Mouse (Mus musculus) hindbrain, embryonic 12.5 days (tissue): ENCODE results near the gene Scyl2. TPM values are rescaled to one million over a fixed set of nuclear protein-coding genes. Genes with fewer than 3 reads are reported as not detected.
"Not testable (repeated sequence)": the region's sequence is repeated elsewhere in the genome, so short reads cannot be mapped to it uniquely, and the experiment has no call there.

Experiments
- ATAC-seq: fragments of 200-750 bp; cut with Nextera tagmentation; 2 replicates; pipeline ENCODE4 v1.8.0; 2017; ENCODE audit warnings: moderate TSS enrichment; ENCODE audit not compliant: low FRiP score
- H3K27ac ChIP-seq: fragments of 300-500 bp; sonication (generic); 2 replicates; pipeline ENCODE4 v1.5.1; 2016; ENCODE audit warnings: mild to moderate bottlenecking
- H3K27me3 ChIP-seq: fragments of 300-500 bp; sonication (generic); 2 replicates; pipeline ENCODE4 v1.6.1; 2016; ENCODE audit warnings: mild to moderate bottlenecking
- H3K36me3 ChIP-seq: fragments of 300-500 bp; sonication (generic); 2 replicates; pipeline ENCODE4 v1.6.1; 2016; ENCODE audit warnings: mild to moderate bottlenecking
- H3K4me1 ChIP-seq: fragments of 300-500 bp; sonication (generic); 2 replicates; pipeline ENCODE4 v1.6.1; 2016
- H3K4me2 ChIP-seq: fragments of 300-500 bp; sonication (generic); replicated peaks from 2 replicates; pipeline ENCODE4 v1.6.1; 2016; ENCODE audit warnings: mild to moderate bottlenecking
- H3K4me3 ChIP-seq: fragments of 300-500 bp; sonication (generic); 2 replicates; pipeline ENCODE4 v1.5.1; 2016; ENCODE audit warnings: mild to moderate bottlenecking
- H3K9ac ChIP-seq: fragments of 300-500 bp; sonication (generic); 2 replicates; pipeline ENCODE4 v1.6.1; 2016; ENCODE audit warnings: mild to moderate bottlenecking, moderate library complexity
- H3K9me3 ChIP-seq: fragments of 300-500 bp; sonication (generic); replicated peaks from 2 replicates; pipeline ENCODE4 v1.6.1; 2016; ENCODE audit warnings: mild to moderate bottlenecking
- WGBS: fragments of 180-500 bp; shearing (Covaris S2); methylation state at CpG from one replicate; pipeline ENCODE4 v1.1.7; 2016; 5-methylcytosine and 5-hydroxymethylcytosine counted together
- polyA plus RNA-seq: library from polyadenylated mRNA; unstranded; fragments of >200 nt; fragmentation: Nextera tagmentation; extraction: Ambion mirVana; gene quantifications from 2 replicates; pipeline ENCODE4 v1.2.1, GENCODE M21; 2016

Scyl2 gene
- polyA plus RNA-seq, 1 experiment from 2014 or later, result 11.8 TPM

DNA sequence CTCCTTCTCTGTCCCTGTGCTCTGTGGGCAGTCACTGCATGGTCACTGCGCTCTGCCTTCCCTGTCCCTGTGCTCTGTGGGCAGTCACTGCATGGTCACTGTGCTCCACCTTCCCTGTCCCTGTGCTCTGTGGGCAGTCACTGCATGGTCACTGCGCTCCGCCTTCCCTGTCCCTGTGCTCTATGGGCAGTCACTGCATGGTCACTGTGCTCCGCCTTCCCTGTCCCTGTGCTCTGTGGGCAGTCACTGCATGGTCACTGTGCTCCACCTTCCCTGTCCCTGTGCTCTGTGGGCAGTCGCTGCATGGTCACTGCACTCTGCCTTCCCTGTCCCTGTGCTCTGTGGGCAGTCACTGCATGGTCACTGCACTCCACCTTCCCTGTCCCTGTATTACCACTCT, 15.7 kb downstream of the Scyl2 start:
- H3K9me3 ChIP-seq, ATAC-seq, H3K4me3 ChIP-seq, H3K27me3 ChIP-seq, H3K4me2 ChIP-seq, H3K27ac ChIP-seq, H3K4me1 ChIP-seq, H3K36me3 ChIP-seq, H3K9ac ChIP-seq: not testable (repeated sequence)
- 97% methylated on average over 5 of the region's 5 CpGs for WGBS

DNA sequence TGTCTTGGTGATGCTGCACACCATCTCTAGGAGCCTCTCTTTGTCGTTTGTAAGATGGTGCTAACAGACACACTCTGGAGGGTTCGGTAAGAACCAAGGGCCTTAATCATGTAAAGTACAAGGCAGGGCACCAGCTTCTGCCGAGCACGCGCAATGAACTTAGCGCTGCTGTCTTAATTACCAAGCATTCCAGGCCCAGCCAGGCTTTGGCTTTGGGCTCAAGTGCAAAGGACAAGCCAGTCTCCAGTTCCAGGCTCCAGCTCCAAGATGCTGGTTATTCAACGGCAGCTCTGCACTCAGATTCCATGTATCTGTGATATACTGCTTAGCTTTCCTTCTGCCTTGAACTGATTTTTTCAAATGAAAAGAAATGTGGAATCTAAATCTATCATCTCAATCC, 18.5 kb downstream of the Scyl2 start:
- no peak overlapping the region for H3K4me3 ChIP-seq
- H3K36me3 ChIP-seq, result peaks cover 7% of the 10 kb centered on the region
- no peak overlapping the region for H3K27ac ChIP-seq
- no peaks in the 10 kb centered on the region for H3K9me3 ChIP-seq
- no peaks in the 10 kb centered on the region for H3K4me1 ChIP-seq
- H3K9ac ChIP-seq, result no peak overlapping the region
- 86% methylated on average over 7 of the region's 7 CpGs for WGBS
- ATAC-seq, result no peak
- H3K27me3 ChIP-seq, result no peaks in the 10 kb centered on the region
- no peak overlapping the region for H3K4me2 ChIP-seq

DNA sequence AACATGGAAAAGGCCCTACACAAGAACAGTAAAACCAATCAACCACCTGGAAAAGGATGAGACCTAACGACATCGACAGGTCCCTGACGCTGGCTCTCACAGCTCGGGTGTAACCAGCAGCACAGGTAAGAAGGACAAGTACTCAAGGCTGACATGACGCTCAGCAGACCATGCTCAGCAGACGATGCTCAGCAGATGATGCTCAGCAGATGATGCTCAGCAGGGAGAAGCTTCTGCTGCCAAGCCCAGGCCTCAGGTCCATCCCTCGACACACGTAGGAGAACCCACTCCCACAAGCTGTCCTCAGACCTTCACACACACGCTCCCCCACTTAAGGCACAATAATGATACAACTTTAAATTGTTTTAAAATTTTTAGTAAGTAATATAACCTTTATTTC, 20.4 kb downstream of the Scyl2 start:
- Histone ChIP-seq H3K9ac (no peak overlapping the region), H3K9me3 (no peaks in the 10 kb centered on the region), H3K4me3 (no peak overlapping the region), H3K4me1 (no peaks in the 10 kb centered on the region), H3K4me2 (no peak overlapping the region), H3K36me3 (peaks cover 16% of the 10 kb centered on the region), H3K27ac (no peak overlapping the region), H3K27me3 (no peaks in the 10 kb centered on the region)
- WGBS, result 97% methylated on average over 9 of the region's 9 CpGs
- no peak for ATAC-seq

DNA sequence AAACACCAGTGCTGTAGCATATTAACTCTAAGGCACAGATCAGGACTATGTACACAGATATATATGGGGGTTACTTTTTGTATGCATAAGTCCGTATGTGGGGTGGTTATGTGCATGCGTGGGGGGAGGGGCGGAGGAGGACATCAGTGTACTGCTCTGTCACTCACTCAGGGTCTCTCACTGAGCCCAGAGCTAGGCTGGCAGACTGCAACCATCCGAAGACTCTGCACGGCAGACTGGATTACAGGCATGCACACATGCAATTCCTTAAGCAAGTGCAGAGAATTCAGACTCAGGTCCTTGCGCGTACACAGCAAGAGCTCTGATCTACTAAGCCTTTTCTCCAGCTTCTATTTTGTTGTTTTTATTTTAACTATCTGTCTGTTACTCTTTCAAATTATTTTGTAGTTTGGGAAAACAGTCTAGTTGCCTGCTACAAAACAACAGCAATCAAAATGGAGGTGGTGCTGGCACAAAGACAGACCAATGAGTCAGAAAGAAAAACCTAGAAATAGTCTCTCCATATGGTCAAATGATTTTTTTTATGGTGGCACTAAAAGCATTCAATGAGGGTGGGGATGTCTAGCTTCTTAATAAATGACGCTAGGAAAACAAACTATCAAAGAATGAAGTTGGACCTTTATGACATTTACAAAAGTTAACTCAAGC, 21.0 kb downstream of the Scyl2 start:
- ATAC-seq, result no peak
- Histone ChIP-seq H3K27me3 (no peaks in the 10 kb centered on the region), H3K4me1 (no peaks in the 10 kb centered on the region), H3K36me3 (peaks cover 16% of the 10 kb centered on the region), H3K9me3 (no peaks in the 10 kb centered on the region), H3K9ac (no peak overlapping the region), H3K4me2 (no peak overlapping the region), H3K27ac (no peak overlapping the region), H3K4me3 (no peak overlapping the region)
- WGBS, result 92% methylated on average over 8 of the region's 8 CpGs

DNA sequence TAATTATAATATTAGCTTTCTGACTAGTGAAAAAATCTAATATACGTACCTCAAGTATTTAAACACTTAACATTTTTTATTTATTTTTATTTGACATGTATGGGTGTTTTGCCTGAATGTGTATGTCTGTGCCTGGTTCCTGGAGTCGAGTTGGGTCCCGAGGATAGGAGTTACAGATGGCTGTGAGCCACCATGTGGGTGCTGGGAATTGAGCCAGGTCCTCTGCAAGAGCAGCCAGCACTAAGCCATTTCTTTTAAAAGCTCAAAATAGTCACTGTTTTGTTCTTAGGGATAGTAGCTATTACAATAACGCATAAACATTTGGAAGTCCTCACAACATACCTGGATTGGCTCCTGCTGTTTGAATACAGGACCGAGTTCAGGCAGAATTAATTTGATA, 29.7 kb downstream of the Scyl2 start:
- WGBS, result 94% methylated on average over 5 of the region's 5 CpGs
- Histone ChIP-seq H3K4me1 (no peaks in the 10 kb centered on the region), H3K4me2 (no peak overlapping the region), H3K36me3 (peaks cover 65% of the 10 kb centered on the region), H3K27me3 (no peaks in the 10 kb centered on the region), H3K9ac (no peak overlapping the region), H3K4me3 (no peak overlapping the region), H3K27ac (no peak overlapping the region), H3K9me3 (no peaks in the 10 kb centered on the region)
- no peak for ATAC-seq

DNA sequence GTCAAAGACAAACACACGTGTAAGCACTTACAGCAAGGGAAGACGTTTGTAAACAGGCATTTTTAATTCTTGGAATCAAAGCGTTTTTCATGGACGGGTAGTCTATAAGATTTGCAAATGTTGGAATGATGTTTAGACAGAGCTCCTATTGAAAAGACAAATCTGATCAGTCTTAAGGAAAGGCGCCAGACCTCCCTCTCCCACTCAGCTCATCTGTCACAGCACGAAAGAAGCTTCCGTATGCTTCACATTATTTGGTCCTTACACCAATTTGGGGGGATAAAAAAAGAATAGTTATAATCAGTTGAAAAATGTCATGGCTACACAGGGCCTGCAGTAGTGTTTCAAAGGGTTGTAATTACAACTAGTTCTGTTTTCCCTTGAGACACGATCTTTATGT, 33.2 kb downstream of the Scyl2 start:
- no peak overlapping the region for H3K4me3 ChIP-seq
- ATAC-seq, result no peak
- 91% methylated on average over 8 of the region's 8 CpGs for WGBS

DNA sequence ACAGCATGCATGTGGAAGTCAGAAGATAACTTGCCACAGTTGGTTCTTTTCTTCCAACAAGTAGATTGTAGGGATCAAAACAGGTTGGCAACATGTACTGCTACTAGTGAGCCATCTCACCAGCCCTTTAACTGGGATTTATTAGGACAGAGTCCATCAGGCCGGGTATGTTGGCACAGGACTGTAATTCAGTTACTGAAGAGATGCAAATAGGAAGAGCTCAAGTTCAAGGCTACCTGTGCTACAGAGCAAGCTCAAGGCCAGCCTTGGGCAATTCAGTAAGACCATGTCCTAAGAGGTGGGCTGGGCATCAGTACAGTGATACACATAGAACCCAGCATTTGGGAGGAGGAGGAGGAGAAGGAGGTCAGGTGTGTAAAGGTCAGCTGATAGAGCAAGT, 34.4 kb downstream of the Scyl2 start:
- Histone ChIP-seq H3K9ac (no peak overlapping the region), H3K4me3 (no peak overlapping the region), H3K4me1 (no peaks in the 10 kb centered on the region), H3K9me3 (no peaks in the 10 kb centered on the region), H3K27ac (no peak overlapping the region), H3K36me3 (peaks cover 49% of the 10 kb centered on the region), H3K27me3 (no peaks in the 10 kb centered on the region), H3K4me2 (no peak overlapping the region)
- ATAC-seq, result no peak
- WGBS, result 96% methylated on average over 1 of the region's 1 CpGs

More for the DNA sequence above, 33.2 kb downstream of the Scyl2 start:
- no peak overlapping the region for H3K27ac ChIP-seq
- H3K4me1 ChIP-seq, result no peaks in the 10 kb centered on the region
- no peak overlapping the region for H3K4me2 ChIP-seq
- no peaks in the 10 kb centered on the region for H3K9me3 ChIP-seq
- H3K27me3 ChIP-seq, result no peaks in the 10 kb centered on the region
- no peak overlapping the region for H3K9ac ChIP-seq
- H3K36me3 ChIP-seq, result peaks cover 57% of the 10 kb centered on the region

DNA sequence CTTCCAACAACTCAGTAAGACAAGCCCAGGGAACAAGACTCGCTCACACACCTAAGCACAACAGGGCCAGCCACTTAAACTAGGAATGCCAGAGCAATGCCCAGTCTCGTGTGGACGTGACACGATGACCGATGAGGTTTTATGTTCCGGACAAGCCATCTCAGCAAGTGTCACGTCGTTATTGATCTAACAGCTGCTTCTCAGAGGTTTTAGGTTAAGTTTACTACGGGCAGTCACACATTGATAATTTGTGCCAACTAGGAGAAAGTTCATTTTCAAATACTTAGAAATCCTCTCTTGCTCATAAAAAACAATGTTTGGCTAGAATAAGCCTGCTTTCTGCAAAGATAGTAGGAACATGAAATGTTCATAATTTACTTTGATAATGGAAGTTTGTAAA, 39.2 kb downstream of the Scyl2 start:
- Histone ChIP-seq H3K27ac (no peak overlapping the region), H3K36me3 (peaks cover 58% of the 10 kb centered on the region), H3K4me3 (no peak overlapping the region), H3K27me3 (no peaks in the 10 kb centered on the region), H3K9me3 (no peaks in the 10 kb centered on the region), H3K9ac (no peak overlapping the region), H3K4me2 (no peak overlapping the region), H3K4me1 (no peaks in the 10 kb centered on the region)
- no peak for ATAC-seq
- 93% methylated on average over 9 of the region's 9 CpGs for WGBS

DNA sequence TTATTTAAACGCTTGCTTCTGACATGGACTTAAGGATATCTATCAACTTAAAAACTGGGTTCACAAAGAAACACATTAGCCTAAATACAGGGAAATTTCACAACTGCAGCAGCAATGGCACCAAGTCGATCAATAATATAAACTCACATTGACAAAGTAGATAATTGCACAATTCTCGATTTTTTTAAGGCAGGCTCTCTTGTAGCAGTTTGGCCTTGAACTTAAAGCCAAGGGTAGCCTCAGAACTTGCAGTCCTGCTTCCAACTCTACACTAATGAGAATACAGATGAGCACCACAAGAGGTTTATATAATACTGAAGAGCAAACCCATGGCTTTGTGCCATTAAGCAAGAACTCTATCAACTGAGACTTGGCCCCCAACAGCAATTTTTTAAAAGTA, 49.1 kb downstream of the Scyl2 start:
- Histone ChIP-seq H3K27me3 (no peaks in the 10 kb centered on the region), H3K4me3 (no peak overlapping the region), H3K27ac (no peak overlapping the region), H3K4me1 (no peaks in the 10 kb centered on the region), H3K9me3 (no peaks in the 10 kb centered on the region), H3K4me2 (no peak overlapping the region), H3K36me3 (peaks cover 33% of the 10 kb centered on the region), H3K9ac (no peak overlapping the region)
- WGBS, result 92% methylated on average over 3 of the region's 3 CpGs
- ATAC-seq, result no peak

DNA sequence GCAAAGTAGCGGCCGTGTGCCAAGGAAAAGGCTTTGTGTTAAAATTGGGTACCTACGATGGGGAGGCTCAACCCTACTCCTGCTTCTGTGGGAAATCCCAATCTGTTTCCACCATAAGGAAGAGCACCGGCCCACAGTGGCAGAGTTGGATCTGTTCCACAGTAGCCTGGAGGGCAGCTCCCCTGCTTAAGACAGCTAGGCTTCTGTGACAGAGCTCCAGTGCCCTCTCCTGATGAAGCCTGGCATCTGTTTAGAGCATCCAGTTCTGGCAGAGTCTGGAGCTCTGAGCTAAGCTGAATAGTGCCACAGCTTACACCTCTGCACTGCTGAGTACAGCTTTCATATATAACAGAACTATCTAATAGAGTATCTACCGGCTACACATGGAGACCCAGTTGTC, 51.1 kb downstream of the Scyl2 start:
- H3K4me2 ChIP-seq, result no peak overlapping the region
- WGBS, result 92% methylated on average over 5 of the region's 5 CpGs
- H3K9me3 ChIP-seq, result no peaks in the 10 kb centered on the region
- H3K27me3 ChIP-seq, result no peaks in the 10 kb centered on the region
- ATAC-seq, result no peak
- no peak overlapping the region for H3K27ac ChIP-seq
- no peak overlapping the region for H3K9ac ChIP-seq
- peaks cover 13% of the 10 kb centered on the region for H3K36me3 ChIP-seq
- H3K4me3 ChIP-seq, result no peak overlapping the region
- H3K4me1 ChIP-seq, result no peaks in the 10 kb centered on the region

DNA sequence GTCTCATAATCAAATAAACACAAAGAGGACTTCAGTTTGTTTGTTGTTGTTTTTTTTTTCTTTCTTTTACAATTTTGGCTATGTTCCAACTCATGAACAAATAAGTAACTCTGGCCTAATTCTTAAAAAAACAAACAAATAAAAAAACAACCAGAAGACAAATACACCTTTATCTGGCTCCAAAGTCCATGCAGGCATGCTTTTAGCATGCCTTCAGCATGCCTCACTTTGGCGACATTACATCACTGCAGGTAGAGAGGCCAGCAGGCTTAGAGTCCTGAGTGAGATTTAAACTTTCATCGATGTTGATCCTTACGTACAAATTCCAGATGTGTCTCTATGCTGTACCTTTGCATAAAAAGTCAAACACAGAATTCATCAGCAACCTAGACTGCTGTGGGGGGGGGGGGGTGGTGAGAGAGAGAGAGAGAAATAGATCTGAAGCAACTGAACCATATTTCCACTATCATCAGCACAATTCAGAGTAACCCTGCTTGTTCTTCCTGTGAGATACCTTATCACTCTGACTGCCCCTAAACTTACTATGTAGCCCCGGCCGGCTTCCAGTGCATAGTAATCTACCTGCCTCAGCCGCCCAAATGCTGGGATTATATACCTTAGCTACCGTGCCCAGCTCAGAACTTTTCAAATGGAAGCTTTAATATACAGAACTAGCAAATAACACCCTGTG, 52.2 kb downstream of the Scyl2 start:
- Histone ChIP-seq H3K4me2 (no peak overlapping the region), H3K4me1 (no peaks in the 10 kb centered on the region), H3K9ac (no peak overlapping the region), H3K27ac (no peak overlapping the region), H3K36me3 (peaks cover 7% of the 10 kb centered on the region), H3K9me3 (no peaks in the 10 kb centered on the region), H3K4me3 (no peak overlapping the region), H3K27me3 (no peaks in the 10 kb centered on the region)
- WGBS, result 91% methylated on average over 7 of the region's 7 CpGs
- no peak for ATAC-seq

DNA sequence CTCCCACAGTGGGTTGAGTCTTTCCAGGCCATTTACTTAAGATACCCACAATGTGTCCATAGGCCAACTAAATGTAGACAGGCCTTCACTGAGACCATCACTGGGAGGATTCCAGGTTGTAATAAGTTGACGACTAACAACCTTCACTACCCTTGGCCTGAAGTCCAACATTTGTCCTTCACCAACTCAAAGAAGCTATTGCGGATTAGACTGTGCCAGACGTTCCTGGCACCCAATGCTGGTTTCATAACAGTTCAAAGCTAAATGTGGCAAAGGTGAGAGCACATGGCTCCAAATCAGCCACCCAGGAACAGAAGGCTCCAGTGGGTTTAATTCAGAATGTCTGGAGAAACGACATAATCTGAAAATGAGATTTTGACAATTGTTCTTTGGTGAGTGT, 53.0 kb downstream of the Scyl2 start:
- Histone ChIP-seq H3K36me3 (no peaks in the 10 kb centered on the region), H3K9me3 (no peaks in the 10 kb centered on the region), H3K4me2 (no peak overlapping the region), H3K27me3 (no peaks in the 10 kb centered on the region), H3K9ac (no peak overlapping the region), H3K4me3 (no peak overlapping the region), H3K27ac (no peak overlapping the region), H3K4me1 (no peaks in the 10 kb centered on the region)
- WGBS, result 90% methylated on average over 4 of the region's 4 CpGs
- no peak for ATAC-seq

DNA sequence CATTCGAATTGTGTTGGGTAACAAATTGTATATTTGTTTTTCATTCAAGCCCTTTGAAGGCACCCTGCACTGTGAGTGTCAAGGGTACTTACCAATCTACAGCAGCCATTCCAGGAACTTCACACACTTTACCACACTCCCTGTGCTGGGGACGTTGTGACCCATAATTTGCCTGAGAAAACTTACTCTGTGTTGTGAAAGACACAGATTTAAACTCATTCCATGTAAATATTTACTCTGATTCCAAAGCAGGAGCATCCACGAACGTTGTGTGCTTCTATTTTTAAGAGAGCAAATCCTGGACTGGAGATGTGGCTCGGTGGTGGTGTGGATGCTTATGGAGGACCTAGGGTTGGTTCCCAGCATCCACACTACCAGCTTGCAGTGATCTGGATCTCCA, 54.3 kb downstream of the Scyl2 start:
- Histone ChIP-seq H3K4me2 (no peak overlapping the region), H3K4me3 (no peak overlapping the region), H3K27ac (no peak overlapping the region), H3K36me3 (no peaks in the 10 kb centered on the region), H3K27me3 (no peaks in the 10 kb centered on the region), H3K4me1 (no peaks in the 10 kb centered on the region), H3K9ac (no peak overlapping the region), H3K9me3 (no peaks in the 10 kb centered on the region)
- no peak for ATAC-seq
- 74% methylated on average over 5 of the region's 5 CpGs for WGBS
